Mouse (Mus musculus): ENCODE measurements around the gene Ppp1r9a.
A peak's percentile ranks its signal among the peaks of the same experiment; 100 is the strongest.

Gene Ppp1r9a

GRCm38 (mm10) chr6:5039316-5039715, 136.6 kb downstream of the Ppp1r9a start:
- DNase-seq (ENCODE audit: low spot score in 2 of 2): no peak

GRCm38 (mm10) chr6:5045854-5046253, 143.1 kb downstream of the Ppp1r9a start:
- no peak for DNase-seq (ENCODE audit: low spot score in 2 of 2)

- DNase-seq (ENCODE audit: low spot score in 2 of 2): no peak
Observed at GRCm38 (mm10) chr6:5048025-5048424, 145.3 kb downstream of the Ppp1r9a start.

- no peak for DNase-seq (ENCODE audit: low spot score in 2 of 2)
Observed at GRCm38 (mm10) chr6:5052309-5052708, 149.6 kb downstream of the Ppp1r9a start.

- DNase-seq (ENCODE audit: low spot score in 2 of 2): no peak
Observed at GRCm38 (mm10) chr6:5054446-5055095, 151.9 kb downstream of the Ppp1r9a start.

- DNase-seq (ENCODE audit: low spot score in 2 of 2): no peak
Observed at GRCm38 (mm10) chr6:5074736-5075135, 172.0 kb downstream of the Ppp1r9a start.

GRCm38 (mm10) chr6:5075680-5076079, 173.0 kb downstream of the Ppp1r9a start:
- no peak for DNase-seq (ENCODE audit: low spot score in 2 of 2)

GRCm38 (mm10) chr6:5078009-5078408, 175.3 kb downstream of the Ppp1r9a start:
- DNase-seq (ENCODE audit: low spot score in 2 of 2): no peak

- no peak for DNase-seq (ENCODE audit: low spot score in 2 of 2)
Observed at GRCm38 (mm10) chr6:5079108-5079507, 176.4 kb downstream of the Ppp1r9a start.

GRCm38 (mm10) chr6:5080094-5080493, 177.4 kb downstream of the Ppp1r9a start:
- no peak for DNase-seq (ENCODE audit: low spot score in 2 of 2)

- no peak for DNase-seq (ENCODE audit: low spot score in 2 of 2)
Observed at GRCm38 (mm10) chr6:5080496-5080895, 177.8 kb downstream of the Ppp1r9a start.

GRCm38 (mm10) chr6:5081099-5081498, 178.4 kb downstream of the Ppp1r9a start:
- no peak for DNase-seq (ENCODE audit: low spot score in 2 of 2)

- DNase-seq (ENCODE audit: low spot score in 2 of 2): no peak
Observed at GRCm38 (mm10) chr6:5082144-5082543, 179.4 kb downstream of the Ppp1r9a start.

- DNase-seq (ENCODE audit: low spot score in 2 of 2): no peak
Observed at GRCm38 (mm10) chr6:5082740-5083139, 180.0 kb downstream of the Ppp1r9a start.

- DNase-seq (ENCODE audit: low spot score in 2 of 2): no peak
Observed at GRCm38 (mm10) chr6:5083957-5084356, 181.2 kb downstream of the Ppp1r9a start.

- DNase-seq (ENCODE audit: low spot score in 2 of 2): no peak
Observed at GRCm38 (mm10) chr6:5091873-5092272, 189.2 kb downstream of the Ppp1r9a start.

- DNase-seq (ENCODE audit: low spot score in 2 of 2): no peak
Observed at GRCm38 (mm10) chr6:5092795-5093194, 190.1 kb downstream of the Ppp1r9a start.

- peak; percentile 20 to 21 for DNase-seq (ENCODE audit: low spot score in 2 of 2)
Observed at GRCm38 (mm10) chr6:5093516-5093915, 190.8 kb downstream of the Ppp1r9a start.

GRCm38 (mm10) chr6:5095365-5095973, 192.8 kb downstream of the Ppp1r9a start:
- no peak for DNase-seq (ENCODE audit: low spot score in 2 of 2)

- no peak for DNase-seq (ENCODE audit: low spot score in 2 of 2)
Observed at GRCm38 (mm10) chr6:5097309-5097708, 194.6 kb downstream of the Ppp1r9a start.

GRCm38 (mm10) chr6:5099282-5099681, 196.6 kb downstream of the Ppp1r9a start:
- DNase-seq (ENCODE audit: low spot score in 2 of 2): no peak

- no peak for DNase-seq (ENCODE audit: low spot score in 2 of 2)
Observed at GRCm38 (mm10) chr6:5099842-5100241, 197.1 kb downstream of the Ppp1r9a start.

GRCm38 (mm10) chr6:5100347-5100746, 197.6 kb downstream of the Ppp1r9a start:
- DNase-seq (ENCODE audit: low spot score in 2 of 2): no peak

- no peak for DNase-seq (ENCODE audit: low spot score in 2 of 2)
Observed at GRCm38 (mm10) chr6:5102741-5103140, 200.0 kb downstream of the Ppp1r9a start.
